Mouse (Mus musculus) liver, embryonic 11.5 days (tissue): ENCODE data around the gene Cdh23. TPM values are rescaled to one million over a fixed set of nuclear protein-coding genes. Genes with fewer than 3 reads are reported as not detected.

Source experiments
- ATAC-seq: fragments of 200-750 bp; cut with Nextera tagmentation; replicated peaks from 2 replicates; pipeline ENCODE4 v1.8.0; 2017; ENCODE audit warnings: moderate number of reproducible peaks, mild to moderate bottlenecking, moderate TSS enrichment, moderate library complexity; ENCODE audit not compliant: low FRiP score
- DNase-seq: peaks from one replicate; pipeline ENCODE4 v3.0.0-alpha.2; 2017; ENCODE audit warnings: low spot score
- H3K27ac ChIP-seq: fragments of 300-500 bp; sonication (generic); 2 replicates; pipeline ENCODE4 v1.5.1; 2014; ENCODE audit warnings: mild to moderate bottlenecking, low read depth, low read length, control low read depth
- H3K27me3 ChIP-seq: fragments of 300-500 bp; sonication (generic); replicated peaks from 2 replicates; pipeline ENCODE4 v1.6.1; 2014; ENCODE audit warnings: low read length, mixed read lengths; ENCODE audit not compliant: control insufficient read depth, insufficient read depth
- H3K36me3 ChIP-seq: fragments of 300-500 bp; sonication (generic); 2 replicates; pipeline ENCODE4 v1.6.1; 2014; ENCODE audit warnings: mild to moderate bottlenecking, low read length, moderate library complexity, mixed read lengths; ENCODE audit not compliant: control insufficient read depth, insufficient read depth
- H3K4me1 ChIP-seq: fragments of 300-500 bp; sonication (generic); replicated peaks from 2 replicates; pipeline ENCODE4 v1.6.1; 2014; ENCODE audit warnings: low read length, mixed read lengths; ENCODE audit not compliant: control insufficient read depth, insufficient read depth
- H3K4me2 ChIP-seq: fragments of 300-500 bp; sonication (generic); 2 replicates; pipeline ENCODE4 v1.6.1; 2014; ENCODE audit warnings: mild to moderate bottlenecking, control low read depth, moderate library complexity
- H3K4me3 ChIP-seq: fragments of 300-500 bp; sonication (generic); 2 replicates; pipeline ENCODE4 v1.5.1; 2014; ENCODE audit warnings: low read depth, low read length, control low read depth
- H3K9ac ChIP-seq: fragments of 300-500 bp; sonication (generic); 2 replicates; pipeline ENCODE4 v1.6.1; 2014; ENCODE audit warnings: low read depth, low read length, control low read depth
- H3K9me3 ChIP-seq: fragments of 300-500 bp; sonication (generic); 2 replicates; pipeline ENCODE4 v1.6.1; 2016; ENCODE audit warnings: low read length, inconsistent platforms, mixed read lengths; ENCODE audit not compliant: control insufficient read depth
- WGBS: fragments of 180-500 bp; shearing (Covaris S2); extraction: QIAGEN DNeasy Blood & Tissue Kit; methylation state at CpG from one replicate; pipeline ENCODE4 v1.1.7; 2014; 5-methylcytosine and 5-hydroxymethylcytosine counted together
- polyA plus RNA-seq: library from polyadenylated mRNA; unstranded; fragments of >200 nt; fragmentation: Nextera tagmentation; extraction: Ambion mirVana; gene quantifications from 2 replicates; pipeline ENCODE4 v1.2.1, GENCODE M21; 2014

Gene Cdh23
- polyA plus RNA-seq, 1 experiment from 2014 or later = 0.80 TPM

GRCm38 (mm10) chr10:60481381-60481780, 214.9 kb downstream of the Cdh23 start:
- Histone ChIP-seq H3K4me2 (no peak overlapping the region), H3K4me1 (no peaks in the 10 kb centered on the region), H3K4me3 (no peak overlapping the region), H3K36me3 (no peaks in the 10 kb centered on the region), H3K27ac (no peak overlapping the region), H3K9ac (no peak overlapping the region), H3K9me3 (no peaks in the 10 kb centered on the region), H3K27me3 (no peaks in the 10 kb centered on the region)
- ATAC-seq (no peak), DNase-seq (no peak)
- 86% methylated on average over 6 of the region's 6 CpGs for WGBS

GRCm38 (mm10) chr10:60474549-60474948, 221.7 kb downstream of the Cdh23 start:
- no peak overlapping the region for H3K4me3 ChIP-seq
- no peaks in the 10 kb centered on the region; the same call in none of the 2 replicates for H3K27me3 ChIP-seq
- H3K27ac ChIP-seq = no peak overlapping the region
- WGBS = 54% methylated on average over 5 of the region's 5 CpGs
- no peaks in the 10 kb centered on the region for H3K36me3 ChIP-seq
- H3K9me3 ChIP-seq = no peaks in the 10 kb centered on the region
- ATAC-seq = no peak
- no peak for DNase-seq
- H3K4me2 ChIP-seq = no peak overlapping the region
- no peaks in the 10 kb centered on the region for H3K4me1 ChIP-seq
- no peak overlapping the region for H3K9ac ChIP-seq

GRCm38 (mm10) chr10:60473782-60474322, 222.4 kb downstream of the Cdh23 start:
- no peak overlapping the region for H3K9ac ChIP-seq
- DNase-seq (no peak), ATAC-seq (no peak)
- no peaks in the 10 kb centered on the region for H3K36me3 ChIP-seq
- no peaks in the 10 kb centered on the region for H3K9me3 ChIP-seq
- no peaks in the 10 kb centered on the region; the same call in none of the 2 replicates for H3K27me3 ChIP-seq
- no peak overlapping the region for H3K27ac ChIP-seq
- no peak overlapping the region for H3K4me2 ChIP-seq
- H3K4me3 ChIP-seq = no peak overlapping the region
- WGBS = 50% methylated on average over 9 of the region's 9 CpGs
- H3K4me1 ChIP-seq = no peaks in the 10 kb centered on the region

- no peak overlapping the region for H3K4me3 ChIP-seq
- H3K4me1 ChIP-seq = no peaks in the 10 kb centered on the region
- no peaks in the 10 kb centered on the region; the same call in none of the 2 replicates for H3K27me3 ChIP-seq
- H3K9ac ChIP-seq = no peak overlapping the region
- WGBS = 55% methylated on average over 4 of the region's 4 CpGs
- no peaks in the 10 kb centered on the region for H3K36me3 ChIP-seq
- no peak overlapping the region for H3K4me2 ChIP-seq
- H3K27ac ChIP-seq = no peak overlapping the region
- H3K9me3 ChIP-seq = no peaks in the 10 kb centered on the region
- DNase-seq = no peak
- ATAC-seq = no peak
Measured at GRCm38 (mm10) chr10:60467752-60468151, 228.5 kb downstream of the Cdh23 start.

- ATAC-seq (no peak), DNase-seq (no peak)
- Histone ChIP-seq H3K4me3 (no peak overlapping the region), H3K36me3 (no peaks in the 10 kb centered on the region), H3K27ac (no peak overlapping the region), H3K9ac (no peak overlapping the region), H3K9me3 (no peaks in the 10 kb centered on the region), H3K4me1 (no peaks in the 10 kb centered on the region), H3K27me3 (no peaks in the 10 kb centered on the region), H3K4me2 (no peak overlapping the region)
- WGBS = 79% methylated on average over 13 of the region's 13 CpGs
Measured at GRCm38 (mm10) chr10:60463953-60464647, 232.2 kb downstream of the Cdh23 start.

GRCm38 (mm10) chr10:60456662-60457397, 239.5 kb downstream of the Cdh23 start:
- Histone ChIP-seq H3K4me2 (no peak overlapping the region), H3K27me3 (no peaks in the 10 kb centered on the region), H3K9ac (no peak overlapping the region), H3K27ac (no peak overlapping the region), H3K4me1 (no peaks in the 10 kb centered on the region), H3K36me3 (no peaks in the 10 kb centered on the region), H3K4me3 (no peak overlapping the region), H3K9me3 (no peaks in the 10 kb centered on the region)
- no peak for DNase-seq
- 31% methylated on average over 8 of the region's 8 CpGs for whole genome bisulfite sequencing
- no peak for ATAC-seq

GRCm38 (mm10) chr10:60455193-60455592, 241.1 kb downstream of the Cdh23 start:
- H3K9ac ChIP-seq = no peak overlapping the region
- ATAC-seq = no peak
- no peaks in the 10 kb centered on the region for H3K36me3 ChIP-seq
- DNase-seq = no peak
- no peaks in the 10 kb centered on the region for H3K4me1 ChIP-seq
- 75% methylated on average over 8 of the region's 8 CpGs for WGBS
- no peak overlapping the region for H3K4me2 ChIP-seq
- H3K27me3 ChIP-seq = no peaks in the 10 kb centered on the region
- no peak overlapping the region for H3K4me3 ChIP-seq
- H3K27ac ChIP-seq = no peak overlapping the region
- no peaks in the 10 kb centered on the region for H3K9me3 ChIP-seq

GRCm38 (mm10) chr10:60447186-60447585, 249.1 kb downstream of the Cdh23 start:
- WGBS = 85% methylated on average over 12 of the region's 12 CpGs
- Histone ChIP-seq H3K9ac (no peak overlapping the region), H3K27ac (no peak overlapping the region), H3K36me3 (no peaks in the 10 kb centered on the region), H3K27me3 (no peaks in the 10 kb centered on the region; the same call in 1 of the 2 replicates), H3K4me3 (no peak overlapping the region), H3K9me3 (no peaks in the 10 kb centered on the region), H3K4me2 (no peak overlapping the region), H3K4me1 (no peaks in the 10 kb centered on the region)
- DNase-seq (no peak), ATAC-seq (no peak)
